Mouse (Mus musculus): Measurements from ENCODE around the gene Ulbp1. TPM values are rescaled to one million over a fixed set of nuclear protein-coding genes. Genes with fewer than 3 reads are reported as not detected.

The Ulbp1 gene
- 10 to 100 TPM; 14.3 to 15.7 TPM for total RNA-seq (2023)

DNA sequence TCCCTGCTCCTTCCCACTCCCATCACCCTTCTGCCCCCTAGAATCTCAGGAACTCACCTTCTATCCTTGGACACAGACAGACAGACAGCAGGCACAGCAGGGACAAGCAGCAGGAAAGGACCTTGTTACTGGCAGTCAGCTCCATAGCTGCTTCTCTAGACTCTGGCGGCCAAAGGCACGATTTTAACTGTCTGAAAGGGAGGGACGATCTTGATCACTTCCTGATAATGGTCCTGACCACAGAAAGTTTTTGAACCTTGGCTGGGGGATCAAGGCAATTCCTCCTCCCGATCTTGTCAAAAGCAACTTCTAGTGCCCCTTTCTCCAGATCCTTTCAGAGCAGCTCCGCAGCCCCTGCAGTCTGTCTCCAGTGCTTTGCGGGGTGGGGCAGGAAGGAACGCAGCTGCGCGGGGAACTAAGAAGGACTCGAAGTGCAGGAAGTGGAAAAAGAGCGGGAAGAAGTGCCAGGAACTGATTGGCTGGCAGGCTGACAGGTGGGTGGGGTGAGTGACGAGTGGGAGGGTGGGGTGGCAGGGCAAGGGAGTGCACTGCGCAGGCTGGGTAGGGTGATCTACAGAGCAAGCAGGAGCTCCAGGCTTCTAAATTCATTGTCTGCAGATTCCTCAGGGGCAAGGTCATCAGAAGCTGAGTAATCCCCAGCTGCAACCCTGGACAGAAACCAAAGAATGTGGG lies at the start of gene Ulbp1:
Ulbp1 (minus strand) TSS at position 442 of the 693 bp plus-strand sequence.

Other genes with a start within 250 kb of the Ulbp1 start
- gene Lrp11, start 116.2 kb upstream of the Ulbp1 start, total RNA-seq (2023): 1 to 10 TPM; 1.1 to 1.5 TPM
- gene Nup43, start 193.9 kb upstream of the Ulbp1 start, total RNA-seq (2023): 10 to 100 TPM; 10.3 to 11.0 TPM
- gene Pcmt1, start 207.5 kb upstream of the Ulbp1 start, total RNA-seq (2023): 10 to 100 TPM; 60.8 to 63.8 TPM
- gene Lats1, start 207.6 kb upstream of the Ulbp1 start, total RNA-seq (2023): 10 to 100 TPM; 42.4 to 42.9 TPM